Mouse (Mus musculus): ENCODE results near the gene Dip2b. TPM values are rescaled to one million over a fixed set of nuclear protein-coding genes. Genes with fewer than 3 reads are reported as not detected.

Dip2b gene
- polyA plus RNA-seq, 1 experiment from 2014 or later = 16.4 TPM

GRCm38 (mm10) chr15:100029900-100030299 lies 8.6 kb upstream of the Dip2b start:
- Histone ChIP-seq H3K36me3 (no peaks in the 10 kb centered on the region), H3K4me1 (no peaks in the 10 kb centered on the region), H3K4me3 (no peak overlapping the region), H3K27me3 (ENCODE audit: low read depth, poor library complexity, severe bottlenecking) (no peaks in the 10 kb centered on the region), H3K27ac (no peak overlapping the region), H3K9me3 (replicated peaks) (no peaks in the 10 kb centered on the region)
- WGBS = 91% methylated on average over 2 of the region's 2 CpGs
- no peak for DNase-seq (ENCODE audit: low spot score)

DNA sequence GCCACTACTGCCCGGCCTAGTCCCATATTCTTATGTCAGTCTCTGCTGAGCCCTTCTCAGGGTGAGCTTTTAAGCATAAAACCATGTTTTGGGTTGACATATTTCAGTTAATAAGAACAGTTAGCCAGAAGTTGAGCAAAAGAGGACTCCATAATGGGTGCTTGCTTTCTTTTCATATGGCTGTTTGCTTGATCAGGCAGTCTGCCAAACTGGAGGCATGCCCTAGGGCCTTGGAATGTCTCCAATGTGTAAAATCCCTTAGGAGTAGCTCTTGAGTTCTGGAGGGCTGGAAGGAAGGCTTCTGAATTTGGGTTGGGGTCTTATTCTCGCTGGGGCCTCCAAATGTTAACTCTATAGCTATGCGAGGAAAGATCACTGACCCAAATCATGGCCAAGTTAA lies 5.9 kb upstream of the Dip2b start:
- 94% methylated on average over 3 of the region's 3 CpGs for WGBS
- Histone ChIP-seq H3K27ac (no peak overlapping the region), H3K36me3 (no peaks in the 10 kb centered on the region), H3K9me3 (replicated peaks) (no peaks in the 10 kb centered on the region), H3K4me1 (no peaks in the 10 kb centered on the region), H3K4me3 (no peak overlapping the region), H3K27me3 (ENCODE audit: low read depth, poor library complexity, severe bottlenecking) (peaks cover under 1% of the 10 kb centered on the region; the same call in 1 of the 2 replicates)
- DNase-seq (ENCODE audit: low spot score) = no peak

DNA sequence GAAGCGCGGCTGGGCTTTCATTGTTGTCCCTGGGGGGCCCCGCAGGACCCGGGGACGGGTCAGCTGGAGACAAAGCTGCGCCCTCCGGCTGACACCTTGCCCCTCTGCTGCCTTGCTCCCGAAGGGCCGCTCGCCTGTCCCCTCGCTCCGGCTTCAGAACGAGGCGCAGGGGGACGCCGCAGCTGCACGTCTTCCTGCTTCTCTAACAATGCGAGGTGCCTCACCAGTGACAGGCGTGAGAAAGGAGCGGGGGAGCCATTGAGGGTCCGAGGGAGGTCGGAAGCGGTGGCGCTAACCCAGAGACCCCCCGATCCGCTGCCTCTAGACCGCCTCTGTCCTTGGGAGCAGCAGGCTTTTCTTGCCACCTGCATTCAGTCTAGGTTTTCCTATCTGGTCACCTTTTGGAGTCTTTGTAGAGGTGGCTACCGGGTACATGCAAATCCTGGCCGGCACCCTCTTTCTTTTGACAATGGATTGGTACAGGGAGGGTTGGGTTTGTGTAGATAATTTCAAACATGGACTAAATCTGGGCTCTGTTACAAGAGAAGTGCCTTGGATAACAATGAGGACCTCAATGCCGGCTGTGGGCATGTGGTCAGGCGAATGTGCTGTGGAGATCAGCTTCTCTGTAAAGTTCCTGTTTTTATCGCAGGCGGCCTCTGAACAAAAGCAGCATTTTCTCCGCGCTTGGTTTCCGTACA lies 687 bp downstream of the Dip2b start:
- H3K4me1 ChIP-seq = peaks cover 27% of the 10 kb centered on the region
- no peaks in the 10 kb centered on the region for H3K9me3 ChIP-seq (replicated peaks)
- H3K27me3 ChIP-seq (ENCODE audit: low read depth, poor library complexity, severe bottlenecking) = peaks cover 4% of the 10 kb centered on the region; the same call in 1 of the 2 replicates
- H3K36me3 ChIP-seq = peaks cover 8% of the 10 kb centered on the region; the same call in 1 of the 2 replicates
- peak overlapping the region; percentile 97 for H3K4me3 ChIP-seq
- under 1% methylated on average over 36 of the region's 36 CpGs for WGBS
- peak; percentile 83 for DNase-seq (ENCODE audit: low spot score)
- peak overlapping the region; percentile 100 for H3K27ac ChIP-seq

GRCm38 (mm10) chr15:100040541-100041266 lies 2.2 kb downstream of the Dip2b start:
- DNase-seq (ENCODE audit: low spot score) = no peak
- H3K27ac ChIP-seq = peak overlapping the region; percentile 19; the same call in 1 of the 2 replicates

DNA sequence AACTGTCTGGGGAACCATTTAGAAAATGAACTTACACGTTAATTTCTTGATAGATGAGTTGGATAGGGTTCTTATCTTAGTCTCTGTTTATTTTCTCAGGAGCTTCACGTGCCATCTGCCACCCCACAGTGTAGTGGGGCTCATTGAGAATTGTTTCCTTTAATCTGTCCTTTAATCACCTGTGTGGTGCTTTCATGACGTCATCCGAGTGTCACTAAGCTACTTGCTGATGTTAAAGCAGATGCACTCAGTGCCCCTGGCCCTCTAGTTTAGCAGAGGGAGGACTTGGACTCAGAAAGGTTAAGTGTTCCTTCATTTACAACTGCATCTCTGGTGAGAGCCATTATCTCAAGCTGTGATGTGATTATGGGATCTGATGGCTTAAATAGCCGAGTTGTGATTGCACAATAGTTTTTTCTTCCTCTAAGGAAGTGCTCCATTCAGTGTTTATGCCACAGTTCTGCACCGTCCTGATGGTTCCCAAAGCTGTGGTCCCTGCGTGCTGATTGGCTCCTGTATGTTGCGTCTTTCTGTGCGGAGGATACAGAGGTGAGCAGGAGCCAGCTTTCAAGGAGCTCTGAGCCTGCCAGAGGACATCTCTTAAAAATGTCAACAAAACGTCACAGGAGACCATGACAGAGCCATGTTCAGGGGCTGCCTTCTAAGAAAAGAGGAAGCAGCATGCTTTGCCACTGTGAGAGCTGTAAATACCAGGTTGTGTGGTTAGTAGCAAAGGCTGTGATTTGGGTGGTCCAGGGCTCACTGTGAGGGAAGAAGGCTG lies 3.0 kb downstream of the Dip2b start:
- Histone ChIP-seq H3K4me1 (peaks cover 38% of the 10 kb centered on the region), H3K36me3 (peaks cover 10% of the 10 kb centered on the region; the same call in 1 of the 2 replicates), H3K27ac (peak overlapping the region; percentile 19; the same call in 1 of the 2 replicates), H3K9me3 (replicated peaks) (no peaks in the 10 kb centered on the region), H3K27me3 (ENCODE audit: low read depth, poor library complexity, severe bottlenecking) (peaks cover 4% of the 10 kb centered on the region; the same call in 1 of the 2 replicates), H3K4me3 (0 out of 2 replicates have a peak overlapping the region, but pooled peaks have one; percentile 8)
- no peak for DNase-seq (ENCODE audit: low spot score)
- 46% methylated on average over 10 of the region's 10 CpGs for WGBS

More at GRCm38 (mm10) chr15:100040541-100041266, 2.2 kb downstream of the Dip2b start:
- H3K4me3 ChIP-seq = 0 out of 2 replicates have a peak overlapping the region, but pooled peaks have one; percentile 97
- H3K27me3 ChIP-seq (ENCODE audit: low read depth, poor library complexity, severe bottlenecking) = peaks cover 4% of the 10 kb centered on the region; the same call in 1 of the 2 replicates
- no peaks in the 10 kb centered on the region for H3K9me3 ChIP-seq (replicated peaks)
- H3K36me3 ChIP-seq = peaks cover 8% of the 10 kb centered on the region; the same call in 1 of the 2 replicates
- 53% methylated on average over 14 of the region's 14 CpGs for WGBS
- H3K4me1 ChIP-seq = peaks cover 34% of the 10 kb centered on the region

DNA sequence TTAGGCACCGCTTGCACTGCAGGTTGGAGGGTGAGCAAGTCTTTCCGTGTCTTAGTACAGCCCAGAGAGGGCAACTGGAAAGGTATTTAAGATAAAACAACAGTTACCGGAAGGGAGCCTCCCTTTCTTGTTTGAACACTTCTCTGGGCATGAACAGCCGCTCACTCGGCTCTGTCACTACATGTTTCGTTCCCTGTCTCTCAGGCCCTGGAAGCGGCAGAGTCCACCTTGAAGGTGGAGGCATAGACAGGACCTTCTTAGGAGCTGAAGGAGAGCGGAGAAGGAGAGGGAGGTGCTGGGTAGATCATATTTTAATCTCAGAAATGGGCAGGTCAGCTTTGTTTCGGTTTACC lies 3.6 kb downstream of the Dip2b start:
- peaks cover 4% of the 10 kb centered on the region; the same call in 1 of the 2 replicates for H3K27me3 ChIP-seq (ENCODE audit: low read depth, poor library complexity, severe bottlenecking)
- H3K36me3 ChIP-seq = peaks cover 16% of the 10 kb centered on the region
- no peak for DNase-seq (ENCODE audit: low spot score)
- H3K9me3 ChIP-seq (replicated peaks) = no peaks in the 10 kb centered on the region
- H3K4me1 ChIP-seq = peaks cover 38% of the 10 kb centered on the region
- no peak overlapping the region for H3K27ac ChIP-seq
- WGBS = 75% methylated on average over 9 of the region's 9 CpGs
- no peak overlapping the region for H3K4me3 ChIP-seq

- Histone ChIP-seq H3K27me3 (ENCODE audit: low read depth, poor library complexity, severe bottlenecking) (no peaks in the 10 kb centered on the region), H3K4me3 (no peak overlapping the region), H3K36me3 (peaks cover 41% of the 10 kb centered on the region), H3K4me1 (peaks cover 28% of the 10 kb centered on the region), H3K9me3 (replicated peaks) (no peaks in the 10 kb centered on the region), H3K27ac (no peak overlapping the region)
- no peak for DNase-seq (ENCODE audit: low spot score)
- 70% methylated on average over 6 of the region's 6 CpGs for WGBS
Observed at GRCm38 (mm10) chr15:100045576-100045975, 7.1 kb downstream of the Dip2b start.

DNA sequence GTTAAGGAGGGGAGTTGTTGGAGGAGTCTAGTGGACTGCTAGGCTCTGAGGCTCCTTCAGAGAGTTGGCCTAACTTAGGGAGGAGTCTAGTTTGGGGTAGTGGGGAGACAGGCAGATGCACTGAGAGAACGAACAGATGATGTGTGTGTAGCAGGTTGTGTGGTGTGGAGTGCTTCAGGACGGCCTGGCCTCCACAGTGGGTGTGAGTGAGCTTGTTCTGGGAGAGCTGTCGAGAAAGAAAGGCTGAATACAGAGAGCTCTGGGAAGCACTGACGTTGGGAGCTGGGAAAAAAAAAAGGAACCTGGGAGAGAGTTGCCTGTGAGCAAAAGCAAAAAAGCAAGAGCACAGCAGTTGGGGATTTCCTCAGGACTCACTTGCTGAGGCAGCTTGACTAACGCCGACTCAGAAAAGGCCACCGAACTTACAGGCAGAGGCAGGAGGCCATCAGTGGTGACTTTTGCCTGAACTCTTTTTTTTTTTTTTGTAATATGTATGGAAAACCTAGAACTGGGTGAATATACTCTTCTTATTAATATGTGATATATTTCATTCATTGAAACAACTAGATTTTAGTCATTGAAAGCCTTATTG lies 11.1 kb downstream of the Dip2b start:
- Histone ChIP-seq H3K4me3 (no peak overlapping the region), H3K36me3 (peaks cover 41% of the 10 kb centered on the region), H3K4me1 (peaks cover 11% of the 10 kb centered on the region), H3K27me3 (ENCODE audit: low read depth, poor library complexity, severe bottlenecking) (no peaks in the 10 kb centered on the region), H3K27ac (no peak overlapping the region), H3K9me3 (replicated peaks) (no peaks in the 10 kb centered on the region)
- no peak for DNase-seq (ENCODE audit: low spot score)
- WGBS = 89% methylated on average over 7 of the region's 7 CpGs

DNA sequence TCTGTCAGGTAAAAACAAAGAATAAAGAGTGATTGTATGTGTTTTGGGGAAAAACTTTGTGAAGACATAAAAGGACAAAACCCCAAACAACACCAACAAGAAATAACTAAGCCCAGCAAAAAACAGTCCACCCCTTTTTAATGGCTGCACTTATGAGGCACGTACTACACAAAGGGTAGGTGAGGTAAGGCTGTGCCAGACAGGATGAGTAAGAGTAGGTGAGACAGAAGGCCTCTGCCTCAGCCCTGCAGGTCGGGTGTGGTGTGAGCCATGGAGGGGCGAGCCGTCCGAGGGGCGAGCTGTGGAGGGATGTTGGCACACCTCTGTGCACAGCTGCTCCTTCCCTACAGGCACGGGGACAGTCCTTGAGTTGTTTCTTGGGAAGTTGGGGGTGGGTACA lies 12.5 kb downstream of the Dip2b start:
- 85% methylated on average over 7 of the region's 7 CpGs for WGBS
- peaks cover 2% of the 10 kb centered on the region; the same call in 1 of the 2 replicates for H3K4me1 ChIP-seq
- no peaks in the 10 kb centered on the region for H3K27me3 ChIP-seq (ENCODE audit: low read depth, poor library complexity, severe bottlenecking)
- no peaks in the 10 kb centered on the region for H3K9me3 ChIP-seq (replicated peaks)
- H3K36me3 ChIP-seq = peaks cover 51% of the 10 kb centered on the region
- H3K27ac ChIP-seq = no peak overlapping the region
- H3K4me3 ChIP-seq = no peak overlapping the region
- no peak for DNase-seq (ENCODE audit: low spot score)

GRCm38 (mm10) chr15:100052726-100053125 lies 14.3 kb downstream of the Dip2b start:
- Histone ChIP-seq H3K9me3 (replicated peaks) (no peaks in the 10 kb centered on the region), H3K4me3 (no peak overlapping the region), H3K36me3 (peaks cover 42% of the 10 kb centered on the region), H3K4me1 (no peaks in the 10 kb centered on the region), H3K27me3 (ENCODE audit: low read depth, poor library complexity, severe bottlenecking) (no peaks in the 10 kb centered on the region), H3K27ac (no peak overlapping the region)
- DNase-seq (ENCODE audit: low spot score) = no peak
- WGBS = 82% methylated on average over 3 of the region's 3 CpGs

- Histone ChIP-seq H3K27ac (no peak overlapping the region), H3K4me3 (no peak overlapping the region), H3K4me1 (0 out of 2 replicates have a peak, but pooled peaks cover 4% of the 10 kb centered on the region)
Observed at GRCm38 (mm10) chr15:100056397-100056908, 18.0 kb downstream of the Dip2b start.

GRCm38 (mm10) chr15:100057698-100058097 lies 19.2 kb downstream of the Dip2b start:
- Histone ChIP-seq H3K4me3 (no peak overlapping the region), H3K36me3 (peaks cover 25% of the 10 kb centered on the region), H3K27me3 (ENCODE audit: low read depth, poor library complexity, severe bottlenecking) (no peaks in the 10 kb centered on the region), H3K9me3 (replicated peaks) (no peaks in the 10 kb centered on the region), H3K27ac (no peak overlapping the region), H3K4me1 (0 out of 2 replicates have a peak, but pooled peaks cover 7% of the 10 kb centered on the region)
- DNase-seq (ENCODE audit: low spot score) = no peak
- WGBS = 91% methylated on average over 3 of the region's 3 CpGs

More at GRCm38 (mm10) chr15:100056397-100056908, 18.0 kb downstream of the Dip2b start:
- peaks cover 28% of the 10 kb centered on the region for H3K36me3 ChIP-seq
- 89% methylated on average over 7 of the region's 7 CpGs for WGBS
- H3K9me3 ChIP-seq (replicated peaks) = no peaks in the 10 kb centered on the region
- no peak for DNase-seq (ENCODE audit: low spot score)
- H3K27me3 ChIP-seq (ENCODE audit: low read depth, poor library complexity, severe bottlenecking) = no peaks in the 10 kb centered on the region
